Mouse (Mus musculus): ENCODE measurements around the gene Stpg1.

Gene Stpg1

GRCm38 (mm10) chr4:135549323-135549722, 54.7 kb downstream of the Stpg1 start:
- DNase-seq (ENCODE audit: low read depth, low spot score): no peak

GRCm38 (mm10) chr4:135563794-135564193, 69.2 kb downstream of the Stpg1 start:
- no peak for DNase-seq (ENCODE audit: low read depth, low spot score)

GRCm38 (mm10) chr4:135565400-135565799, 70.8 kb downstream of the Stpg1 start:
- DNase-seq (ENCODE audit: low read depth, low spot score): no peak

- no peak for DNase-seq (ENCODE audit: low read depth, low spot score)
These were observed 72.5 kb downstream of the Stpg1 start for GRCm38 (mm10) chr4:135567042-135567441.

GRCm38 (mm10) chr4:135567484-135567883, 72.9 kb downstream of the Stpg1 start:
- DNase-seq (ENCODE audit: low read depth, low spot score): no peak

GRCm38 (mm10) chr4:135569201-135569600, 74.6 kb downstream of the Stpg1 start:
- peak; percentile 59 for DNase-seq (ENCODE audit: low read depth, low spot score)

- DNase-seq (ENCODE audit: low read depth, low spot score): peak; percentile 40
These were observed 75.8 kb downstream of the Stpg1 start for GRCm38 (mm10) chr4:135570152-135571036.

GRCm38 (mm10) chr4:135571037-135571550, 76.5 kb downstream of the Stpg1 start:
- no peak for DNase-seq (ENCODE audit: low read depth, low spot score)

- DNase-seq (ENCODE audit: low read depth, low spot score): no peak
These were observed 77.7 kb downstream of the Stpg1 start for GRCm38 (mm10) chr4:135572276-135572675.

- peak; percentile 91 for DNase-seq (ENCODE audit: low read depth, low spot score)
These were observed 78.7 kb downstream of the Stpg1 start, which contains the start of gene Grhl3 for GRCm38 (mm10) chr4:135573251-135573808. Gene Grhl3 (minus strand): TSS chr4:135573630.

GRCm38 (mm10) chr4:135575365-135576140, 81.0 kb downstream of the Stpg1 start:
- DNase-seq (ENCODE audit: low read depth, low spot score): no peak

GRCm38 (mm10) chr4:135578490-135578889, 83.9 kb downstream of the Stpg1 start:
- DNase-seq (ENCODE audit: low read depth, low spot score): peak; percentile 85

GRCm38 (mm10) chr4:135579695-135580094, 85.1 kb downstream of the Stpg1 start:
- DNase-seq (ENCODE audit: low read depth, low spot score): peak; percentile 81

GRCm38 (mm10) chr4:135581222-135581910, 86.8 kb downstream of the Stpg1 start:
- DNase-seq (ENCODE audit: low read depth, low spot score): peak; percentile 91

GRCm38 (mm10) chr4:135584838-135585237, 90.2 kb downstream of the Stpg1 start:
- DNase-seq (ENCODE audit: low read depth, low spot score): no peak

All from ES-CJ7 (cell line).